Mouse (Mus musculus) heart, embryonic 10.5 days (tissue): ENCODE data around the gene Gm47429. TPM values are rescaled to one million over a fixed set of nuclear protein-coding genes. Genes with fewer than 3 reads are reported as not detected.
A peak's percentile ranks its signal among the peaks of the same experiment; 100 is the strongest.
"Not testable (repeated sequence)": the region's sequence is repeated elsewhere in the genome, so short reads cannot be mapped to it uniquely, and the experiment has no call there.

ENCODE experiments used
- DNase-seq: peaks from one replicate; pipeline ENCODE4 v3.0.0-alpha.2; 2017; ENCODE audit warnings: low spot score
- H3K27ac ChIP-seq: fragments of 300-500 bp; sonication (generic); 2 replicates; pipeline ENCODE4 v1.5.1; 2016; ENCODE audit warnings: mild to moderate bottlenecking
- H3K27me3 ChIP-seq: fragments of 300-500 bp; sonication (generic); 2 replicates; pipeline ENCODE4 v1.6.1; 2016; ENCODE audit warnings: mild to moderate bottlenecking; ENCODE audit not compliant: poor library complexity, insufficient read depth, severe bottlenecking
- H3K36me3 ChIP-seq: fragments of 300-500 bp; sonication (generic); 2 replicates; pipeline ENCODE4 v1.6.1; 2016; ENCODE audit warnings: mild to moderate bottlenecking, moderate library complexity
- H3K4me1 ChIP-seq: fragments of 300-500 bp; sonication (generic); 2 replicates; pipeline ENCODE4 v1.6.1; 2016; ENCODE audit warnings: mild to moderate bottlenecking
- H3K4me3 ChIP-seq: fragments of 300-500 bp; sonication (generic); 2 replicates; pipeline ENCODE4 v1.5.1; 2016; ENCODE audit warnings: mild to moderate bottlenecking, moderate library complexity
- H3K9me3 ChIP-seq: fragments of 300-500 bp; sonication (generic); 2 replicates; pipeline ENCODE4 v1.6.1; 2016; ENCODE audit warnings: mild to moderate bottlenecking, moderate library complexity
- WGBS: fragments of 180-500 bp; shearing (Covaris S2); methylation state at CpG from one replicate; pipeline ENCODE4 v1.1.7; 2016; 5-methylcytosine and 5-hydroxymethylcytosine counted together
- polyA plus RNA-seq: library from polyadenylated mRNA; unstranded; fragments of >200 nt; fragmentation: Nextera tagmentation; extraction: Ambion mirVana; gene quantifications from 2 replicates; pipeline ENCODE4 v1.2.1, GENCODE M21; 2016

Gm47429 gene
- polyA plus RNA-seq: not detected in 2 replicates

DNA sequence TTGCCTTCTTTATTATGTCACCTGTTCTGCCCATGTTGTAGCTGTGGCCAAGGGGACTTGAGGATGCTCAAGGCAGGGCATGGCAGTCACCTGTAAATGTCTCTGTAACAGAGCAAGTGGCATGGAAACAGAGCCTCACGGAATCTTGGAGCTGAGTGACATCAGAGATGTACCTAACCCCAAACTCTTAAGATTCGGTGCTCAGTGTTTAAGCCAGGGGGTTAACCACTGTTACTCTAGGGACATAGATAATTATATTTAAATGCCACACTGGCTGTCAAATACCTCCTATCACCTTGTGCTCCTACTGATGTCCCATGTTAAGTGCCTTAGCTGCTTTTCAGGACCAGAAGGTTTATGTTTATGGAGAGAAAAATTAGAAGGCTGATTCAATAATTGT lies at the start of gene Gm47429:
Gene Gm47429 (minus strand): TSS at position 101 of the 400 bp plus-strand sequence.
- no peaks in the 10 kb centered on the region for H3K36me3 ChIP-seq
- H3K4me3 ChIP-seq: no peak within 1 kb of the TSS
- no peaks in the 10 kb centered on the region for H3K27me3 ChIP-seq
- H3K9me3 ChIP-seq: no peaks in the 10 kb centered on the region
- WGBS: 73% methylated on average over 2 of the region's 2 CpGs
- H3K27ac ChIP-seq: no peak within 1 kb of the TSS
- no peaks in the 10 kb centered on the region for H3K4me1 ChIP-seq
- no peak for DNase-seq

DNA sequence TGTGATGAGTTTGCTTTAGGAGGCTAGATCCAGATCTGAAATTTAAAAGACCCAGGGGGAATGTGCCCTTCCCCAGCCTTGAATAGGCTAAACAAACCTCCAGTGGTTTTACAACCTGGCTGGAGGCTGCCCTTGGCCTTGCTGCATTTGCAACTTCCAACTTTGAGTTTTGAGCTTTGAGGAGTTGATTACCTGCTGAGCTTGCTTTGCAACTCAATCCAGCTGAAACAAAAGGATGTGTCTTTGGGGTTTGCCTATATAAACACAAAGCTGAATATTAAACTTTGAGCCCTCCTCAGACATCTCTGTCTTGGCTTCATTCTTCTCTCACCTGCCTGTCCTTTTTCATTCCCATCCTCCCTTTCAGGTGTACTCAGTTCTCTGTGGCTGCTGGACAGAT lies 44.8 kb upstream of the Gm47429 start:
- H3K4me1 ChIP-seq, H3K27me3 ChIP-seq, H3K9me3 ChIP-seq, H3K36me3 ChIP-seq, DNase-seq, H3K4me3 ChIP-seq, H3K27ac ChIP-seq: not testable (repeated sequence)

DNA sequence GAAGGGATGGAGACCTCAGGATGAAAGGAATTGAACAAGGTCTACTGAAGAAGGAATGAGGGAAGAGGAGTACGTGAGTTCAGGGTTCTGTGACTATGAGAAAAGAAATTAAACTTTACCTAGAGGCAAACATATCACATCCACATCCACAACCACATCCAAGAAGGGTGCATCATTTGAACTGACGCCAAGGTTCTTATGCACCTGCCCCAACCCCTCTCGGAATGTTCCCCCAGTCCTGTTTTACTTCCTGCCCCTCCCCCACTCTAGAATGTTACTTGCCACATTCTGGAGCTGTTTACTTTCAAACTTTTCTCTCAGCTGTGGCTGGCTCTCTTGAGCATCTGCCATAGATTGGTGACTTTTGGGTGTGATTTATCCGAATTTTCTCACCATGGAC lies 23.3 kb upstream of the Gm47429 start, which contains the start of gene Nutm2:
Gene Nutm2 (plus strand): TSS at position 301 of the 400 bp plus-strand sequence.
- Histone ChIP-seq H3K4me3 (no peak within 1 kb of the TSS), H3K36me3 (no peaks in the 10 kb centered on the region), H3K4me1 (no peaks in the 10 kb centered on the region), H3K27me3 (no peaks in the 10 kb centered on the region), H3K27ac (no peak within 1 kb of the TSS), H3K9me3 (no peaks in the 10 kb centered on the region)
- DNase-seq: no peak
- WGBS: 76% methylated on average over 4 of the region's 4 CpGs

DNA sequence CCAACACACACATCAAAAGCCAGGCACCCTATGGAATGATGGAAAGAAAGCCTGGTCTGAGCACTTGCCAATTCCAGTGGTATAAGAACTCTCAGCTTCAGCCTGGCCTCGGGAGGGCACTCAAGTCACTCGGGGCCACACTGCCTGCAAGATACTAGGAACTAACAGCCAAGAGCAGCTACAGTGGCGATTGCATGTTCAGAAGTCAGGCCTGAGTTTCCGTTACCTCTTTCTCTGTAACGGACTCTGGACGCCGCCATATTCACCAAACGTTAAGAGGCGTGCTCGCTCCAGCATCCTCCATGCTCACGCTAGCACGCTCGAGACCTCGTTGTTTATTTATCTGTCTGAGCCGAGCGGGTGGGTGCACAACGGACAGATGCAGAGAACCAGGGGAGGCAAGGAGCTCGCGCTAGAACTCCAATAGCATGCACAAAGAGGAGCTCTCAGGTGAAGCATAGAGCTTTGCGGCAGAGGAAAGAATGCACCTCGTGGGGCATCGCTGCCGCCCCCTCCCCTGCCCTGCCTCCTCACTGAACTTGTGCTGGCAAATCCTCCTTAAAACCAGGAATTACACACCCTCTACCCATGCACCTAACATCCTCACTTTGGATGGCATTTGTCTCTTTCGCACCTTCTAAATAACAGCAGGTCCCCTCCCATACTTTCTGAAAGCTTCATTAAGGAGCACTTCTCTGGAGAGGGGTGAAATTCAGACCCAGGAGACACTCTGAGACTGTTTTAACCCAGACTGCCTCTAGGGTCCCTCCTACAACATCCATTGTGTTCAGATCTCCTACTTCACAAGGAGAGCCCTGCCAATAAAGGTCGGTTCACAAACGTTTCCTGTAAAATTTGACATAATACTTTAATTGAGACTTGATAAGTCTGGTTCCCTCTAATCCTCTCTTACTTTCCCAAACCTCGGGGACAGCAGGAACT lies 21.2 kb upstream of the Gm47429 start:
- Histone ChIP-seq H3K27me3 (no peaks in the 10 kb centered on the region), H3K4me1 (no peaks in the 10 kb centered on the region), H3K27ac (0 out of 2 replicates have a peak overlapping the region, but pooled peaks have one; percentile 13), H3K4me3 (peak overlapping the region; percentile 53), H3K36me3 (no peaks in the 10 kb centered on the region), H3K9me3 (no peaks in the 10 kb centered on the region)
- no peak for DNase-seq
- 35% methylated on average over 27 of the region's 27 CpGs for WGBS

DNA sequence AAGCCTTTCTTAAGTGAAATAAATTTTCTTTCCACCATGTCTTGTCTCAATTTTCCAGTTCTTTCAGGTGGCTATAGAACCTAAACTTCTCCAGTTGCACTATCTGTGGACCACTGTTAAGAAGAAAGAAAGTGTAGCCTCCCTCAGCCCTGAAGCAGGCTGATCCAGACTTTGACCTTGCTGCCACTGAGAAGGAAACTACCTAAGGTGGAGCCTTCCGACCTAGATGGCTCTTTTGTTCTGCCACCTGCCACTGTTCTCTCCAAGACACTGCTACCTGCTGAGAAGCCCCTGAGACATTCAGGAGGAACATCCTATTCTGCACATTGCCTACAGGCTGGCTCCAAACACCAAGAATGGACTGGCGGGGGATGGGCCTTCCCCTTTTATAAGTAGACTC lies 16.7 kb upstream of the Gm47429 start:
- not testable (repeated sequence) for H3K36me3 ChIP-seq, H3K27ac ChIP-seq, DNase-seq, H3K4me3 ChIP-seq, H3K27me3 ChIP-seq, H3K9me3 ChIP-seq, H3K4me1 ChIP-seq
- WGBS: 54% methylated on average over 2 of the region's 2 CpGs

DNA sequence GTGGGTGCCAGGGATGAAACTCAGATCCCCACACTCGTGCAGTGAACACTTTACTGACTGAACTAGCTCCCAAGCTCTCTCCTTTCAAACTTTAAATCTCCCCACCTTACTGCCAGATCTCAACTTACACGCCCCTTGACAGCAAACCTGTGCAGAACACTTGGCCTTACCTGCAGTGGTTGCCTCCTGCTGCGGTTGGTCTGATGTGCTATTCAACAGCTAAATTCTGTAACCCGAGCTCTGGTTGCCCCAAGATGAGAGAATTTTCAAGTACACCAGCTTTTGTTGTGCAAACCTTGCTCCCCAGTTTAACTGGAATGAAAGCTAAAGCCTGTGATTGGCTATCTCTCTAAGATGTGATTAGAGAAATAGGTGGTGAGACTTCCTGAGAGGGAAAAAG lies 9.7 kb upstream of the Gm47429 start:
- Histone ChIP-seq H3K4me1 (no peaks in the 10 kb centered on the region), H3K27ac (no peak overlapping the region), H3K36me3 (no peaks in the 10 kb centered on the region), H3K4me3 (no peak overlapping the region), H3K27me3 (no peaks in the 10 kb centered on the region), H3K9me3 (no peaks in the 10 kb centered on the region)
- no peak for DNase-seq
- 31% methylated on average over 4 of the region's 4 CpGs for WGBS

DNA sequence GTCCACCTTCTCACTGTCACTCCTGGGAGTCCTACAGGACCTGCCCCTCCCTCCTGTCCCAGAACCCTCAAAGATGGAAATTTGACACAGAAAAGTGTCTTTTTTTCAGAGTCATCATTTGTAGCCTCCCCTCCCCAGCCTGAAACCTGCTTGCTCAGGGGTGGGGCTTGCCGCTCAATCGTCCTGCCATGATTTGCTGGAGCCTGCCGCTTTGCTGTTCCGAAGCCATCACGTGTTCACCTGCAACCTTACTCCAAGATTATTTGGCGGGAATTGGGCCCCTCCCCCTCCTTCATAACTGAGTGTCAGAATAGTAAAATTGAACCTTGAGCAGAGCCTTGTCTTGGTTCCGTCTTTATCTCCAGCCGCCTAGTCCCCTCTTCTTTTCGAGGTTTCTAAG lies 8.6 kb upstream of the Gm47429 start:
- WGBS: 64% methylated on average over 9 of the region's 9 CpGs
- H3K4me1 ChIP-seq, H3K9me3 ChIP-seq, H3K36me3 ChIP-seq, H3K4me3 ChIP-seq, H3K27ac ChIP-seq, H3K27me3 ChIP-seq, DNase-seq: not testable (repeated sequence)

DNA sequence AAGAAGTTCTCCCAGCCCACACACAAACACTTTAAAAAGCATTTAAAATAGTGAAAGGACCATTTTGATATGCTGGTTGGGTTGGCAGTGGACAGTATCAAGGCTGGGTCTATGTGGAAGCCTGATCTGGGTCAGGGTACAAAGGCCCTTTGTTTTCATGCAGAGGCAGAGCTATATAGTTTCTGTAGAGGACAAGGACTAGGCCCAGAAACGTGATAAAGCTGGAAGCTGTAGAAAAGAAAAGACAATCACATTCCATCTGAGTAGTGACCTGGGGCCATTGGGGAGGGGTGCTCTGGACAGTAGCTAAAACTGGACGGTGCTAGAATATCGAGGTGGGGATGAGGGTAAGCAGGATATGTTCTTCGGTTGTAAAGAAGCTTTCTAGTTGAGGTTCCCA lies 1.5 kb upstream of the Gm47429 start:
- 60% methylated on average over 4 of the region's 4 CpGs for WGBS
- Histone ChIP-seq H3K36me3 (no peaks in the 10 kb centered on the region), H3K27me3 (no peaks in the 10 kb centered on the region), H3K27ac (no peak overlapping the region), H3K9me3 (no peaks in the 10 kb centered on the region), H3K4me1 (no peaks in the 10 kb centered on the region), H3K4me3 (no peak overlapping the region)
- no peak for DNase-seq

DNA sequence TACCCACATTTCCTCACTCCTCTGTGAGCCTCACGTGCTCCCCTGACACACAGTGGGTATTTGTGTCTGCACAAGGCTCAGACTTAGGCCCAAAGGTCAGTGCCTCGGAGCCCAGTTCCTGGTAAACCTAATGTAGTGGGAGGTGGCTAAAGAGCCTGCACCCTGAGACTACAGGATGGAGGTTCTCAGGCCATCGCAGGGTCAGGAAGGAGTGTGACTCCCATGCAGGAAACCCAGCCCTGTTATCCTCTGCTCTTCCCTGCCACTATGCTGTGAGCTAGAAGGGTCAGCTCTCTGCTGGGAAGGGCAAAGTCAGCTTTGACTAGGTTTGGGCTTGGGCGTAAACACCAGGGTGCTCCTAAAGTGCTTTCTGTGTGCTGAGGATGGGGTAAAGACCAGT lies 17.0 kb downstream of the Gm47429 start:
- no peak overlapping the region for H3K27ac ChIP-seq
- H3K4me3 ChIP-seq: no peak overlapping the region
- no peaks in the 10 kb centered on the region for H3K27me3 ChIP-seq
- H3K9me3 ChIP-seq: no peaks in the 10 kb centered on the region
- H3K36me3 ChIP-seq: peaks cover 95% of the 10 kb centered on the region
- DNase-seq: no peak
- 68% methylated on average over 4 of the region's 4 CpGs for WGBS
- peaks cover 11% of the 10 kb centered on the region; the same call in 1 of the 2 replicates for H3K4me1 ChIP-seq

DNA sequence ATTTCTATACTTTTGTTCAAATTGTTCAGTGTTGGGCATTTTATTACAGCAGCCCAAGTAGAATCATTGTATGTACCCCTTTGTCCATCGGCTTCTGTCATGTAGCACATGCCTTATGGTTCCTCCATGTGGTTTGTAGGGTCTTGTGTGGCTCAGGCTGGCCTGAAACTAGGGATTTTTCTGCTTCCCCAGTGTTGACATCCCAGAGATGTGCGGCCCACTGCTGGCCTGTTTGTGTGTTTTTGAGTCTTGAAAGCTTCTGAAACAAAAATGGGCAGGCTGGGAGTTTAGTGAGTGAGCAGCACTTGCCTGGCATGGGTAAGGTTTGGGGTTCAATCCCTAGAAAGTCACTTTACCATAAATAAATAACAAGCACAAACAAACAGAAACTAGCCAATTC lies 19.2 kb downstream of the Gm47429 start:
- Histone ChIP-seq H3K36me3 (peaks cover 88% of the 10 kb centered on the region), H3K4me3 (no peak overlapping the region), H3K27ac (no peak overlapping the region), H3K9me3 (no peaks in the 10 kb centered on the region), H3K4me1 (peaks cover 11% of the 10 kb centered on the region; the same call in 1 of the 2 replicates), H3K27me3 (no peaks in the 10 kb centered on the region)
- peak; percentile 58 for DNase-seq
- WGBS: 90% methylated on average over 2 of the region's 2 CpGs

DNA sequence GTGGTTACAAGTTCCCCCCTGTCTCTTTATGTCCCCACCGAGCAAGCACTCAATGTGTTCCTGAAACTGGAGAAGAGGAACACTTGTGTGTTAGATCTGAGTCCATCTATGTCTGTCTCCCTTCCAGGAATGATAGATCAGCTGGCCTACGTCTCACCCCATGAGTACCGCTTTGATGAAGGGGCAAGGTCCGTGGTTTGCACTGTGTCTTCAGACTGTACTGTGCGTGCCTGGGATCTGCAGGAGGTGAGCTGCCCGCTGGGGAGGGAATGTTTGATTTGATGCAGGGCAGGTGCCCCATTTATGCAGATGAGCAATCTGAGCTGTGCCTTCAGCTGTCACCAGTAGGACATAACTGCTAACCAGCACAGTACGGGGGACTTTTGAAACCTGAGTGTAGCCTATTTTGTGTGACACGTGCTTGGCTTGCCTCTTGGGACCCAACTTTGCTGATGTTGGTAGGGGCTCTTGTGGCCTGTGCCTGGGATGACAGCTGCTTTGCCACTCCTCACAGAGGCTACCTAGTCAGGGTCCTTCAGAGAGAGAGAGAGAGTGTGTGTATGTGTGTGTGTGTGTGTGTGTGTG lies 20.0 kb downstream of the Gm47429 start:
- 80% methylated on average over 8 of the region's 8 CpGs for WGBS
- Histone ChIP-seq H3K27me3 (no peaks in the 10 kb centered on the region), H3K9me3 (no peaks in the 10 kb centered on the region), H3K36me3 (peaks cover 80% of the 10 kb centered on the region), H3K4me1 (peaks cover 15% of the 10 kb centered on the region), H3K27ac (no peak overlapping the region), H3K4me3 (no peak overlapping the region)
- DNase-seq: no peak

DNA sequence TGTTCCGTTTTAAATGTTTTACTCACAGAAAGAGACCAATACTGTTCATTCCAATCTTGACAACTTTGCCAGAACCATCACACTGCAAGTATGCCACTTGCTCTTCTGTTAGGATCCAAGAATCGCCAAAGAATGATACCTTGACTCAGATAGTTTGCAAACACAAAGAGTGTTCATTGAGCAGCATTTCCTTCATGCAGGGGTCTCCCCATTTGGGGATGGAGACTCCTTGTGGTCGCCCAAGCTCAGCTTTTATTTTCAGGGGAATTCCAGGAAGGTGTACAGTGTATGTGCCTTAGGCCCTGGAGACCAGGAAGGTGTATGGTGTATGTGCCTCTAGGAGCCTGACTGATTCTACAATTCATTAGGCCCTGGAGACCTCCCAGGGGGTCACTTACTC lies 25.3 kb downstream of the Gm47429 start:
- DNase-seq: no peak
- no peaks in the 10 kb centered on the region for H3K9me3 ChIP-seq
- WGBS: 40% methylated on average over 3 of the region's 3 CpGs
- peaks cover 27% of the 10 kb centered on the region for H3K36me3 ChIP-seq
- H3K27me3 ChIP-seq: no peaks in the 10 kb centered on the region
- peak overlapping the region; percentile 78 for H3K4me3 ChIP-seq
- H3K27ac ChIP-seq: peak overlapping the region; percentile 91; the same call in 1 of the 2 replicates
- peaks cover 8% of the 10 kb centered on the region for H3K4me1 ChIP-seq

DNA sequence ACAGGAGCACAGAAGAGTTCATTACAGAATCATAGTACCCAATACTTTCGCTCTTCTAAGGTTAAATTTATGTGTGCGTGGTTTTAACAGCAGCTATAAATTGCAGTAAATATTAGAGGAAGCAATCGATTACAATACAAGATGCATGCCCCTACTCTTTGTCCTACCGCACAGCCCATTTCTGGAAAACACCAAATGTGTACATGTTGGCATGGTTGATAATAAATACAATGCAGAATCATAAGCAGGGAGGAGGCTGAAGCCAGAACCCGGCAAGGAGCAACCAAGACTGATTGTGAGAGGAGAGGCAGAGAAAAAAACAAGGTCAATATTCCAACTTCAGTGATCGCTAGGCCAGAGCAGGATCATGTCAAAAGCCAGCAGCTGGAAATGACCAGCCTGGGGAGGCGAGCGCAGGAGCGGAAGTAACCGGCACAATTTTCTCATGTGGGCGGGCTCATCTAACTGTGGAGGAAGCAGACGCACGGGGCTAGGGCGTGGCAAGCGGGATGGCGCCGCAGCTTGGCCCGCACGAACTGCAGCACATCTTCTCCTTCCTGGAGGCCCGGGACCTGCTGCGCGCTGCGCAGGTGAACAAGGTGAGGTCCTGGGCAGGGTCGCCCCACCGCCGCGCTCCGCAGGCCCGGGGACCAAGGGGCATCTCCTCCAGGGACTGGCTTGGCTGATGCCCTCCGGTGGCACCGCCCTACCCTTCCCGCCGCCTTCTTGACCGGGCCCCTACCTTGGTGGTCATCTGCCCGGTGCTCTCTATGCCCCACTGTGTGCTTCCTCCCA lies 26.1 kb downstream of the Gm47429 start, which contains the start of gene Fbxw17:
Gene Fbxw17 (plus strand): TSS at position 476 of the 795 bp plus-strand sequence.
- WGBS: 11% methylated on average over 35 of the region's 35 CpGs
- peak within 1 kb of the TSS; percentile 91 for H3K27ac ChIP-seq
- no peaks in the 10 kb centered on the region for H3K9me3 ChIP-seq

More for the DNA sequence above, 26.1 kb downstream of the Gm47429 start, which contains the start of gene Fbxw17:
- Histone ChIP-seq H3K4me1 (peaks cover 8% of the 10 kb centered on the region), H3K36me3 (peaks cover 19% of the 10 kb centered on the region), H3K27me3 (no peaks in the 10 kb centered on the region), H3K4me3 (peak within 1 kb of the TSS; percentile 78)
- DNase-seq: peak; percentile 89
